8 mouse cellular contexts compared by ENCODE assay signal in genomic region chr14:84442528-84443287, GRCm38 (mm10). TPM values are rescaled to one million over a fixed set of nuclear protein-coding genes. Genes with fewer than 3 reads are reported as not detected.
DNase-seq lines count a peak whose midpoint lies in the region; ATAC-seq lines count a peak whose summit lies in the region.

No protein-coding gene starts in this region.

- H3K9me3 ChIP-seq in heart, embryonic 16.5 days (replicated peaks; ENCODE audit: control insufficient read depth, low read length), result 0 out of 2 replicates have a peak, but pooled peaks cover 2% of the 10 kb centered on the region
- no peaks in the 10 kb centered on the region for H3K9me3 ChIP-seq in lung, embryonic 16.5 days (ENCODE audit: control insufficient read depth, low read length)

- H3K4me3 ChIP-seq in heart, embryonic 16.5 days (ENCODE audit: low read length), result peak overlapping the region; percentile 68
- H3K4me3 ChIP-seq in lung, embryonic 16.5 days (ENCODE audit: low read length), result peak overlapping the region; percentile 66

- H3K4me2 ChIP-seq in heart, embryonic 16.5 days (ENCODE audit: low read depth, low read length), result peak overlapping the region; percentile 97
- H3K4me2 ChIP-seq in lung, embryonic 16.5 days (ENCODE audit: low read depth, low read length), result peak overlapping the region; percentile 64

- H3K27me3 ChIP-seq in heart, embryonic 16.5 days (ENCODE audit: control insufficient read depth, insufficient read depth, low read length), result peaks cover 18% of the 10 kb centered on the region
- H3K27me3 ChIP-seq in lung, embryonic 16.5 days (ENCODE audit: control insufficient read depth, insufficient read depth, low read depth, low read length), result peaks cover 19% of the 10 kb centered on the region

- H3K4me1 ChIP-seq in heart, embryonic 16.5 days (ENCODE audit: control insufficient read depth, insufficient read depth, low read length), result peaks cover 11% of the 10 kb centered on the region
- H3K4me1 ChIP-seq in lung, embryonic 16.5 days (replicated peaks; ENCODE audit: control insufficient read depth, insufficient read depth, low read length), result peaks cover 9% of the 10 kb centered on the region

- WGBS in heart, embryonic 16.5 days, result under 1% methylated on average over 30 of the region's 30 CpGs
- WGBS in lung, embryonic 16.5 days, result 0% methylated on average over 28 of the region's 30 CpGs

- peak; percentile 38 for ATAC-seq in heart, embryonic 16.5 days (replicated peaks; ENCODE audit: extremely low read depth, insufficient read depth, low FRiP score)
- ATAC-seq in lung, embryonic 16.5 days (ENCODE audit: low read depth), result peak; percentile 53

- no peaks in the 10 kb centered on the region for H3K36me3 ChIP-seq in heart, embryonic 16.5 days (ENCODE audit: control insufficient read depth, insufficient read depth)
- H3K36me3 ChIP-seq in lung, embryonic 16.5 days (ENCODE audit: control insufficient read depth, insufficient read depth, low read length), result no peaks in the 10 kb centered on the region

- peak overlapping the region; percentile 72 for H3K9ac ChIP-seq in heart, embryonic 16.5 days (ENCODE audit: low read length)
- peak overlapping the region; percentile 64 for H3K9ac ChIP-seq in lung, embryonic 16.5 days (ENCODE audit: low read length)

- DNase-seq in left cerebral cortex, adult 18-20 months (ENCODE audit: low spot score in 2 of 2), result peak; percentile 31 to 53
- no peak for DNase-seq in left cerebral cortex, adult 11 months (ENCODE audit: low spot score)
- DNase-seq in embryo, embryonic 10.5 days (ENCODE audit: low spot score), result peak; percentile 61
- DNase-seq in kidney, postnatal 25 days, result peak; percentile 18 to 33
- DNase-seq in right cerebral cortex, postnatal 14 days, result peak; percentile 31
- no peak for DNase-seq in B cell, adult 2 months

- H3K27ac ChIP-seq in heart, embryonic 16.5 days (ENCODE audit: low read length), result peak overlapping the region; percentile 61; the same call in 1 of the 2 replicates
- H3K27ac ChIP-seq in lung, embryonic 16.5 days (ENCODE audit: low read length), result peak overlapping the region; percentile 84

RNA-seq across cellular contexts. Expression of gene Pcdh17, which starts 0.7 kb away (rescaled TPM):
- 10 to 100 TPM; 26.1 to 30.5 TPM for total RNA-seq in left cerebral cortex, adult 18-20 months (2021)
- polyA plus RNA-seq in heart, embryonic 16.5 days (2015; fragmentation: Nextera tagmentation; extraction: Ambion mirVana), result 3.3 and 4.4 TPM in 2 replicates
- polyA plus RNA-seq in lung, embryonic 16.5 days (2015; fragmentation: Nextera tagmentation; extraction: Ambion mirVana), result 21.8 and 22.9 TPM in 2 replicates

Comparison
In these comparisons a context has a peak if more than half of its experiments do, and no peak if none do; other contexts are left out.
1. DNase-seq: peak in left cerebral cortex, adult 18-20 months (2 of 2), embryo, embryonic 10.5 days (single experiment), kidney, postnatal 25 days (2 of 2) and right cerebral cortex, postnatal 14 days (single experiment); none in left cerebral cortex, adult 11 months (single experiment) and B cell, adult 2 months (0 of 2).